27 mouse cellular contexts compared by ENCODE assay signal in genomic region chr3:133478987-133479386, GRCm38 (mm10).
DNase-seq lines count a peak whose midpoint lies in the region; ATAC-seq lines count a peak whose summit lies in the region.
"Had no signal": no experiment of that assay in that cellular context is flagged by ENCODE, and none has a peak within 500 bp of the region (broad histone marks: within the 10 kb centered on the region; RNA-seq: fewer than 3 reads in every experiment).

No protein-coding gene starts in this region.

- H3K4me3 ChIP-seq in kidney, embryonic 15.5 days (replicated peaks), result no peak overlapping the region
- H3K4me3 ChIP-seq in heart, embryonic 11.5 days (ENCODE audit: low read depth, low read length), result no peak overlapping the region
- H3K4me3 ChIP-seq: embryonic facial prominence, embryonic 13.5 days; embryonic facial prominence, embryonic 15.5 days; erythroblast, embryonic 14.5 days; forebrain, embryonic 10.5 days; forebrain, embryonic 12.5 days had no signal

- 74% methylated on average over 3 of the region's 3 CpGs for WGBS in kidney, embryonic 15.5 days
- 78% methylated on average over 3 of the region's 3 CpGs for WGBS in heart, embryonic 11.5 days (ENCODE audit: insufficient replicate concordance)

- H3K4me2 ChIP-seq in kidney, embryonic 15.5 days, result no peak overlapping the region
- no peak overlapping the region for H3K4me2 ChIP-seq in heart, embryonic 11.5 days
- H3K4me2 ChIP-seq: embryonic facial prominence, embryonic 13.5 days; embryonic facial prominence, embryonic 15.5 days; forebrain, embryonic 12.5 days had no signal

- no peaks in the 10 kb centered on the region for H3K4me1 ChIP-seq in kidney, embryonic 15.5 days
- H3K4me1 ChIP-seq in heart, embryonic 11.5 days (ENCODE audit: control insufficient read depth, insufficient read depth, low read length), result no peaks in the 10 kb centered on the region
- H3K4me1 ChIP-seq: embryonic facial prominence, embryonic 13.5 days; embryonic facial prominence, embryonic 15.5 days; forebrain, embryonic 10.5 days; forebrain, embryonic 12.5 days had no signal

- ATAC-seq in kidney, embryonic 15.5 days (replicated peaks; ENCODE audit: low FRiP score), result no peak
- peak; percentile 66 for ATAC-seq in common myeloid progenitor, adult 5-6 weeks (replicated peaks; ENCODE audit: low read depth, poor library complexity, severe bottlenecking)
- ATAC-seq in hematopoietic stem cell, adult 5-6 weeks (replicated peaks in 1 of 2; ENCODE audit: insufficient read depth in 1 of 2, low FRiP score in 2 of 2, low TSS enrichment in 1 of 2, low read depth in 1 of 2, poor library complexity in 2 of 2, severe bottlenecking in 2 of 2), result peak; percentile 64 to 77
- peak; percentile 50 for ATAC-seq in megakaryocyte progenitor cell, adult 5-6 weeks (replicated peaks; ENCODE audit: poor library complexity)
- no peak for ATAC-seq in heart, embryonic 11.5 days (replicated peaks; ENCODE audit: insufficient number of reproducible peaks, low FRiP score, low TSS enrichment)
- ATAC-seq: activated CD4-positive, CD25-positive, alpha-beta regulatory T cell, adult 4 months; forebrain, embryonic 14.5 days; forebrain, embryonic 16.5 days; Patski had no signal

- H3K9me3 ChIP-seq in kidney, embryonic 15.5 days (replicated peaks), result no peaks in the 10 kb centered on the region
- no peaks in the 10 kb centered on the region for H3K9me3 ChIP-seq in heart, embryonic 11.5 days (replicated peaks; ENCODE audit: control insufficient read depth, low read length)
- H3K9me3 ChIP-seq: embryonic facial prominence, embryonic 13.5 days; embryonic facial prominence, embryonic 15.5 days; forebrain, embryonic 10.5 days; forebrain, embryonic 12.5 days; G1E had no signal

- no peaks in the 10 kb centered on the region for H3K27me3 ChIP-seq in kidney, embryonic 15.5 days
- H3K27me3 ChIP-seq in heart, embryonic 11.5 days (ENCODE audit: control insufficient read depth, insufficient read depth, low read length), result no peaks in the 10 kb centered on the region
- H3K27me3 ChIP-seq: embryonic facial prominence, embryonic 13.5 days; embryonic facial prominence, embryonic 15.5 days; forebrain, embryonic 12.5 days; Patski had no signal

- peaks cover 63% of the 10 kb centered on the region for H3K36me3 ChIP-seq in kidney, embryonic 15.5 days
- peaks cover 11% of the 10 kb centered on the region; the same call in 1 of the 2 replicates for H3K36me3 ChIP-seq in heart, embryonic 11.5 days (ENCODE audit: control insufficient read depth, insufficient read depth, low read length)

- no peak overlapping the region for H3K9ac ChIP-seq in kidney, embryonic 15.5 days
- H3K9ac ChIP-seq in heart, embryonic 11.5 days (ENCODE audit: low read depth, low read length), result no peak overlapping the region
- H3K9ac ChIP-seq: embryonic facial prominence, embryonic 13.5 days; embryonic facial prominence, embryonic 15.5 days; forebrain, embryonic 12.5 days had no signal

- H3K27ac ChIP-seq in kidney, embryonic 15.5 days, result no peak overlapping the region
- no peak overlapping the region for H3K27ac ChIP-seq in heart, embryonic 11.5 days (ENCODE audit: low read depth, low read length)
- H3K27ac ChIP-seq: embryonic facial prominence, embryonic 13.5 days; embryonic facial prominence, embryonic 15.5 days; forebrain, embryonic 10.5 days; forebrain, embryonic 12.5 days had no signal

- DNase-seq in kidney, adult 9 months, result peak; percentile 13
- DNase-seq in cerebellum, postnatal 4 days (ENCODE audit: low spot score in 2 of 2), result no peak
- no peak for DNase-seq in adrenal gland, postnatal 14 days
- DNase-seq: adrenal gland, adult 8-10 months; adrenal gland, postnatal 25 days; cerebellum, adult 11 months; cerebellum, adult 18-20 months; cerebellum, adult 8-10 months; cerebellum, adult 9-11 months; cerebellum, postnatal 14 days; cerebellum, postnatal 36 days; embryo, embryonic 11 days had no signal

Comparison
In these comparisons a context has a peak if more than half of its experiments do, and no peak if none do; other contexts are left out.
1. ATAC-seq: peak in common myeloid progenitor, adult 5-6 weeks (single experiment), hematopoietic stem cell, adult 5-6 weeks (2 of 2) and megakaryocyte progenitor cell, adult 5-6 weeks (single experiment); none in kidney, embryonic 15.5 days (single experiment) and heart, embryonic 11.5 days (single experiment).